Mouse (Mus musculus): Measurements from ENCODE around the gene Sv2c. TPM values are rescaled to one million over a fixed set of nuclear protein-coding genes. Genes with fewer than 3 reads are reported as not detected.
A peak's percentile ranks its signal among the peaks of the same experiment; 100 is the strongest.
"Not testable (repeated sequence)": the region's sequence is repeated elsewhere in the genome, so short reads cannot be mapped to it uniquely, and the experiment has no call there.

The Sv2c gene
- total RNA-seq, 1 experiment from 2014 or later: 1.4 TPM

DNA sequence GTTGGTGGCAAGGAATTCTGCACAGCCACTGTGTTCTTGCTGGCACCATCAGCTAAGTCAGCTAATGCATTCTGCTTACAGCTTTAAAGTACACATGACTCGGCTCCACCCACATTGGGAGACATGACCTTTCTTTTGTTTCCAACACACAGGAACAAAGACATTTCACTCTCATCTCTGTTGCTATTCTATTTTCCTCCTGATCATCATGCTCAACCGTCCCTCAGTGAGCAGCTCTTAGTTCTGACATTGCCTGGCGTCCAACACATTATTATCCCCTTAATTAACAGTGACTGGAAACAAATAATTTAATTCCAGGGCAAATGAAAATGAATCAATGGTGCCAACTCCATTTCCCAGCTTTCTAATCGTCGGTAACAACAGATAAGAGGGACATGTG lies 87.0 kb downstream of the Sv2c start:
- DNase-seq: no peak

DNA sequence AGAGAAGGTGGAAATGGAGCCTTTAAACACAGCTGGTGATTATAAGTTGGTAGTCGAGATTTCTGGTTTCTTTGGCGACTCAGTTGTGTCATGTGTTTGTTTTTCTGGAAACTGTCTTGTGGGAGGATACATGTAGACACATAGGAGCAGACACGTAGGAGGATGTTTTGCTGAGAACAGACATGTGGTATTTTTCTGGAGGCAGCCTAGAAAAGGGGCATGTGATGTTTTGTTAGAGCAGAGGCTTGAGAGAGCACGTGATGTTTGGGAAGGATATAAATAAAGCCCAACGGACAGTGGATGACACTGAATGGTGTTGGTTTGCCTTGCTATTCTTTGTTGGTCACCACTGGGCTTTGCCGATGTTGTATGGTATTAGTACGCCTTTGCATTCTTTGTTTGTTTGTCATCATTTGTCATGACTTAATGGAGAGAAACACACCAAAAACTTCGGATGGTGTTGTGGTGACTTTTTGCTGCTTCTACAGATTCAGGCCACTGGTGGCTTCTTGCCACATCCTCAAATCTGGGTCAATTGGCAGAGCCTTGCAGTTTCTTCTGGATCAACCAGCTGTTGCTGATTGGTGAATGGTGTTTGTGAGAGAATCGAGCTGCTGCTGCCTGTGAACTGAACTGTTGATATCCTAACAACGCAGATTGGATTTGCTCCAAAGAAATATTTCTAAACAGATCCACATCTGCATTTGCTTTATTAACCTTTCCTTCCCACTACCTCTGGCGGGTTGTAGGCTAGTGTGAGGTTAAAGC lies 91.9 kb downstream of the Sv2c start:
- DNase-seq: no peak

DNA sequence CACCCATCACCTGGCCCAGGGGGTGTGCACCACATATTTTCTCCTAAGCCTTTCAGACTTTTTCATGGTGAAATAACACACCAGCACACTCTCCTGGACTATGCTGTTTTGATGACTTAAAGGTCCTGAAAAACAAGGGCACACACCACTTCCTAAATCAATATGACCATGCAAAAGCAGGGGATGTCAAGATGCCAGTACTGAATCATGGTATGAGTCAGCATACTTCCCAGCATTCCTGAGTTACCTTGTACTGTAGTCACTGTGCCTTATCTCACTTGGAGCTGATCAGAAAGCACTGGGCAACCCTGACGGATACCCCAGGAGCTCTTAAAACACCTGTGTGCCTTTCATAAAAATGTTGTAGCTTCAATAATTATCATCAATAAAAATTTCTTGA lies 92.8 kb downstream of the Sv2c start:
- DNase-seq: no peak

DNA sequence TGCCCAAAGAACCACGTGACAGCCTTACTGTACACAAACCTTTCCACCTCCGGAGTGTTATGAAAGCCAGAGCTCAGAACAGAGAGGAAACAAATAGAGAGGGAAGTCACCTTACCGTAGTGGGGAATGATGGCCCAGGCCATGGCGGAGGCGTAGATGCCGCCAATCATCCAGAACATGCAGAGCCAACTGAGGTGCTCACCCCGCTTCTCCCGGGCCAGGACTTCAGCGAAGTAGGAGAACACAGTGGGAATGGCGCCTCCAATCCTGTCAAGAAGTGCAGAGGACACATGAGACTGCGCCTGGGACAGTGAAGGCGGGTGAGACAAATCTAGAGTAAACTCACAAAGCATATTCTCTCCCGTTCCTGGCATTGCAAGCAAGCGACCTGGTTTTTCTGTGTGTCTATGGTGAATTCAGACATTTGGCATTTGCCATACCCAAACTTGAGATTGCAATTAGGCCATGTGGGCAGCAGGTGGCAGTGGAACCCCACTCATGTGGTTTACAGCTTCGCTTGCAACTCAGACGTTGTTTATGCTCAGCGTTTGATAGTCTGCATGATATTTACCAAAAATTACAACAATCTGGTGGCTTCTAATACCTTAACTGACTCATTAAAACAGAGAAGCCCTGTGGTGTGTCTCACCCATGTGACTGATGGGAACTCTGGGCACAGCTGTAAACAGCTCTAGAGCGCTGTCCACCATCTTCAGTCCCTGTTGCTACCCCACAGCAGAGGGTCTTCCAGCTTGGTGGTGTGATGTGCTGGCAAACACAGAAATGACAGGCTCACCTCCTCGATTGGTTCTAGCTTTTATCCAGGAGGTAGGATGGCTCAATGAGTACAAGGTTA lies 101.8 kb downstream of the Sv2c start:
- DNase-seq: peak; percentile 63

DNA sequence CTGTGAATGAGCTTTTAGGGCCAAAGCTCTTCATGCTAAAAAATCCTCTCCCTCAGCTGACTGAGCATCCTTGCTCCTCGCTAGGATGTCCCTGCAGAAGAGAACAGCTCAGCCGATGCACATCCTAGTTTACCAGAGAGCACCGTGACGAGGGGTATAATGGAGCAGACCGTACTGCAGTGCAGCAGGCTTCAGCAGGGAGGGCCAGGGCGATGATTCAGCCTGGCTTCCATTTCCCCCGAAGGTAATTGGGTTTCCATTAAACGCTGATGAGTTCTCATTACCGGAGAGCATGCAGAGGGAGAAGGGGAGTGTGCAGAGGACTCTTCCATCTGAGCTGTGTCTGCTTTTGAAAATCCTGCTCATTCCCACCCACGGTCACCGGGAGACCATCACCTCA lies 108.5 kb downstream of the Sv2c start:
- DNase-seq: no peak

DNA sequence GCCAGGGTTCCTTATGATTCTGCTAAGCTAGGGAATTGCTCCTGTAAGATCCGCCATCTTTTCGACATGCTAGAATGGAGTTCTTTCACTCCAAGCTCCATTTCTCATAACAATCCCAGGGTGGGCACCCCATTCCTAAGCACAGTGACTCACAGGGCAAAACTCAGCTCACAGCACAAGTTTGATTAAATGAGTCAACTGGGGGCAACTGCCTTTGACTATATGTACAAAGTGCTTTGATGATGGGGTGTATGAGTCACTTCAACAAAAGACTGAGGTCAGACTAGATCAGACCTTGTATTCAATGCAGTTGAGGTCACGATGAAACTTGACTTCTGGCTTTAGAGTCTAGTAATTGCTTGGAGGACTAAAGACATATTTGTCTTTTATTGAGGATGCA lies 116.9 kb downstream of the Sv2c start:
- DNase-seq: no peak

DNA sequence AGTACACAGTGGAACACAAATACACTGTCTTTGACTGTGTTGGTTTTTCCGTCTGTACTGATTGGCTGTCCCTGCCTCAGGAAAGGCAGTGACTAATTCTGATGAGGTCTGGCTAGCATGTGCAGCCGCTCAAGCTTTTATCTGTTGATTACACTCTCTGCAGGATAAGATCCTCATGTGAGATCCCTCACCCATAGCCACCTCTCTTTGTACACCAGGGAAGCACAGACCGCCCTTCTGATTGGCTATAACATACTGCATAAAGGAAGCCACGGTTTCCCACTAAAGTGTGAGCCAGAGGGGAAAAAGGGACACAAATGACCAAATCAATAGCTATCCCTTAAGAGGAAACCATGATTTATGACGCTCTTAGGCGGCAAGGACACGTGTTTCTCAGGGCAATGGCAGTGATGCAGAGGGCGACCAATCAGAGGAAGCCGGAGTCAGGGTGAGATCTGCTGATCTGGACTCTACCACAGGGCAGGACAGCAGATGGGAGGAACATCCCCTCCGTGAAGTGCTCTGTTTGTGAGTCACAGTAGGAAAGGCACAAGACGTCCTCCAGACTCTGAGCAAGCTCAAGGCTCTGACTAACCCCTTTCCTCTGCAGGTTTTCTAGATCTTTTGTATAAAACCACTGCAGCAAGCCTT lies 121.4 kb downstream of the Sv2c start:
- DNase-seq: peak; percentile 48

DNA sequence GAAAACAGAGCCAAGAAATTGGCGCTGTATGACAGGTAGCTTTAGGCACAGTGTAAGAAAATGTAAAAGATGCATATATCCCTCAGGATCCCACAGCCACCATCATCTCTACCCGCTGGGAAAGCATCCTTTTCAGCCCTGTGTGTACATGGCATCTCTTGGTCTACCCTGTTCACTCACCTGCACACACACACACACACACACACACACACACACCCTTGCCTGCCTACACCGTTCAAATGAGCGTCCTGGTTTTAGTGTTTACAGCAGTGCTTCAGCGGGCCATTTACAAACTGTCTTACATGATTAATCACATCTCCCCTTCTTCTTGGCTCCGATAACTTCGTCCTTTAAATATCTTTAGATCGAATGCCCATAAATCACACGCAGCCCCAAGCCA lies 123.4 kb downstream of the Sv2c start:
- no peak for DNase-seq

DNA sequence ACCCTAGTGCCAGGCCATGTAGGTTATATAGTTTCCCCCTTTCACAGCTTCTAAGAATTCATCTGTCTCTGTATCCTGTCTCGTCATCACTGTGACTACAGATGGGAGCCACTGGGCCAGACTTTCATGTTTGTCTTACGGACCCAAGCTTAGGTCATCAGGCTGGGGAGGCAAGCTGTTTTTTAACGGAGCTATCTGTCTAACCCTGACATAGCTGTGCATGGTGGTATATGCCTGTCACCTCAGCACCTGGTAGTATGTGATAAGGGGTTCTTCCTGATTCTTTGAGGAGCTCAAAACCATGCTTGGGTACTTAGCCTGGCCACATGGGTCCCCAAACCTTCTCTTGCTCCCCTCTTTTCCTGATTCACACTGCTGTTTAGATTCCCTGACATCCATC lies 124.2 kb downstream of the Sv2c start:
- no peak for DNase-seq

DNA sequence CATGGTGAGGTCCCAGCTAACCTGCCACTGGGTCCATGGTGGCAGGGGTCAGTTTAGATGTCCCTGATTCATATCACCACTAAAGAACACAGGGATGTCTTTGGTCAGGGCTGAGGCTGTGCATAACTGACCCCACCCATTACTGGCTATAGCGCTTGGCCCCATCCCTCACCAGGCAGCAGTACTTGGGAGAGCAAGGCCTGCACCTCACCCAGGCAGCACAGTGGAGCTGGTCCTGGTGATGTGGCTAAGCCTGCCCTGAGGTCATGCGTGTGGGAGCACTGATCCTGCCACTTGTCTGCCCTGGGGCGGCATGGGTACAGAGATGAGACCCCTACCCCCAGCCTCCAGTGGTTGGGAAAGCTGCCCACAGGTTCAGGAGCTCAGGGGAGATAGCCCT lies 128.8 kb downstream of the Sv2c start:
- DNase-seq: no peak

DNA sequence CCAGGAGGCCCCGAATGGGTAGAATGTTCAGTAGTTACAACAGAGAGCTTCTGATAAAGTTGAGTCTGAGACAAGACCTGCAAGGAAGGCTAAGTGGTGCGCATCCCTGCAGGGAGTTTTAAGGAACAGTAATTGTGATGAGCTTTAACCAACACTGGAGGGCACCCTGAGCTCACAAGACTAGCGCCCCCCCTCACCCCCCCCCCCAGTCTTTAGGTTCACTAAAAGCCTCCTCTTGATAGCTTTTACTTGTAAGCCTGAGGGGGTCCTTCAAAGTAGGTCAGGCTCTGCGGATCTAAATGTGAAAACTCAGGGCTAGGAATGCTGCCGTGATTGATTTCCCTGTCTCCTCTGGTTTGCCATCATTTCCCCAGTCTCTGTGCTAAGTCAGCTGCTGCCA lies 129.9 kb downstream of the Sv2c start:
- DNase-seq: no peak

DNA sequence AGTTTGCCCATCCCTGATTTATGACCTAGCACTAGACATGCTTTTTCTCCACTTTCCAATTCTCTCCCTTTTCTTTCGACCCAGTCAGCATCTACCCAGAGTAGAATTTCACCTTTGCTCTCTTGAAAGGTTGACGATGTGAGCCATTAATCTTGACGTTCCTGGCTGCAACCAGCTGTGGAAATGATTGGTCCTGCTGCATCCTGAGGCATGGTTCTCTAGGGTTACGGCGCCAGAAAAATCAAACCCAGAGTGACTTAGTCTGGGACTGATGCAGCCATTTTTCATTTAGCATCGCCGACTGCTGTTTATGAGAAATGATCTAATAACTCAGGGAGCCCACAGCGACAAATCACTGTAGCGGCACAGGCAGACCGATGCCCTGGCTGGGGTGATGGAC lies 133.0 kb downstream of the Sv2c start:
- DNase-seq: no peak

DNA sequence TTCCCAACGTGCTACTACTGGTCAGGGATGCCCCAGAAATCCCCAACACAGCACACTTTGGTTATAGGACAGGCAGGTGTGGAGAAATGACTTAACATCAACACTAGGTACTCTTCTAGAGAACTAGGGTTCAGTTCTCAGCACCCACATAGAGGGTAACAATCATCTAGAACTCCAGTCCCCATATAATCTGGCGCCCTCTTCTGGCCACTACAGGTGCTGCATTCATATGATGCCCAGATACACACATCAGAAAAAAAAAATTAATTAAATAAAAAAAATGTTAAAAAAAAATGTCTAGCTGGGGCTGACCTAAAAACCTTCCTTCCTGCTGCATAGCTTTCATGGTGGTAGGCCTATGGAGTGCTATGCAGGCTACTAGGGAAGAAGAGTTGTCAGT lies 135.1 kb downstream of the Sv2c start:
- DNase-seq: no peak

DNA sequence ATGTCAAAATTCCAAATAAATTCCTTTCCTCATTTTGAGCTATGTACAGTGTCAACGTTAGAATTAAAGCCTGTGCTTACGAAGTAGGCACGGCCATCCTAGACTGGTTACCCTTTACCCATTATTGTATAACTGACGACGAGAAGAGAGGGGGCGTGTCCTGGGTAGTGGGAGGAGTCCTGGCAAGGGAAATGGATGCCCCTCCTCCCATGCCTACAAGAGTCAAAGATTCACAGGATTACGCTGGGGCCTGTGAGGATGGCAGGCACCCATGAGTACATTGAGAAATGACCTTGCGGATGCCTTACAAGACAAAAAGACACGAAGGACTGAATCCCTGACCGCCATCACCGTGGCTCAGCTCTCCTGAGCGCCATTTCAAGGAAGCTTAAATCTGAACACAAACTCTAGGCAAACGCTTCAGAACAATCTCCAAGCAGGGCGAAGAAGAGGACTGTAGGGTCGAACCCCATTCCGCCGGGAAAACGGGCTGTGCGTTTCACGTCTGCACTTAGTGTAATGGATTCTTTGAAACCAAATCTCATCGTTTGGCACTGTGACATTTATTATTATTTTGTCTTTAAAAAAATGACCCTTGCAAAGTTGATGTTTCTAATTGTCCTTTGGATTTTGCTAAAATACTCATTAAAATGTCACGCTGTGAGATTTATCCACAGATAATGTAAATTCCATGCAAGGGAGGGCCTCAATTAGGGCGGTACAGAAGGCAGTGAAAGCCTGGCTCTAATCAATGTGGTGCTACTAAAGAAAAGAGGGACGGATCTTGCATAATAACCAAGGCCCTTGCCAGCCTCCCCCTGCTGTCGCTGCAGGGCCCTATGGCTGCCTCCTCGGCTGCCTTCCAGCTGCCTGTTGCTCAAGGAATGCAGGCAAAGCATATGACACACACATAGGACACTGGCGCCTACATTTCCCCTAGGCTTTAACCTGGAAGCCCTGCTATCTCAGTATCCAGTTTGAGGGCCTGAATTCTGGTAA lies 137.4 kb downstream of the Sv2c start:
- DNase-seq: peak; percentile 40

DNA sequence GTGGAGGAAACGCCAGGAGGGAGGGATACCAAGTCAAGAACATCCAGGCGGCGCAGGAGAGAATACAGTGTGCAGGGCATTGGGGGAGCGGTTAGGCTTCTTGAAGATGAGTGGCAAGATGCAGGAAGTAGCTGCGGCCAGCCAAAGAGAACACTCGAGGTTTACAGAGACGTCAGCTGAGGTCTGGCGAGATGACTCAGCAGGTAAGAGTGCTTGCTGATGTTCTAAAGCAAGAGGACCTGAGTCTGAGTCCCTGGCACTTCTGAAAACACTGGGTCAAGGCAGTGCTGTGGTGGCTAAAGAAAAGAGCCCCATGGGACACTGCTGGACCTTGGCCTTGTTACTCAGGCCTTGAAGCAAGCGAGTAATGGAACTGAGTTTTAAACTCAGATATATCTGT lies 144.2 kb downstream of the Sv2c start:
- DNase-seq: no peak

DNA sequence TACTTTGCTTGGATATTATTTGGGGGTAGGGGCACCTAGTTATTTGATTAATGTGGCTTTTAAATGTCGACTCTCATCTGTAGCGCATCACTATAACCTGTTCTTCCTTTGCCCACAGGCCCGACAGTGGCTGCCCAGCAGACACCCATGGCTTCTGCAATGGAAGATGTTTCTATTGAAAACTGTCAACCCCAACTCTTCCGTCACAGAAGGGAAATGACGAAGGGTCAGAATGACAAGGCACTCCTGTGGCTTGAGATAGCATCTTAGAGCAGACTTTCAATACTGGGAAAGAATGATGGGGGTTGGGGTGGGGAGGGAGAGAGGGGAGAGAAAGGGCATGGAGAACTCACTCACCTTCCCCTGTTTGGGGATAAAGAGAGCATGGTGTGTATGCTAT lies 145.2 kb downstream of the Sv2c start:
- no peak for DNase-seq

DNA sequence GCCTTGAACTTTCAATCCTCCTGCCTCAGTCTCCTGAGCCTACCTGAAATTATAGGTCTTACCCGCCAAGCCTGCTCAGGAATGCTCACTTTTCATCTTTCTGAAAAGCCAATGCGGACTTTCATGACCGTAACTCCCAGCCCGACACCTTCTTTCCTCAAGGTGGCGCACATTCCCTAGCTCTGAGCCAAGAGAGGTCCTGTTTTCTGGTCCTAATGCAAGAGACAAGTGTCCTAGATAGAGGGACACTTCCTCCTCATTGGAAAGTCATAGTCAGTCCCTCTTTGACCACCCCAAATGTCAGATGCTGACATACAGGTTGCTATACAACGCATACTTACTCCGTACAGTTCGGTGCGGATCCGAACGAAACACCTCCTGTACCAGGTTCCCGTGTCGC lies 146.0 kb downstream of the Sv2c start:
- DNase-seq: peak; percentile 15

DNA sequence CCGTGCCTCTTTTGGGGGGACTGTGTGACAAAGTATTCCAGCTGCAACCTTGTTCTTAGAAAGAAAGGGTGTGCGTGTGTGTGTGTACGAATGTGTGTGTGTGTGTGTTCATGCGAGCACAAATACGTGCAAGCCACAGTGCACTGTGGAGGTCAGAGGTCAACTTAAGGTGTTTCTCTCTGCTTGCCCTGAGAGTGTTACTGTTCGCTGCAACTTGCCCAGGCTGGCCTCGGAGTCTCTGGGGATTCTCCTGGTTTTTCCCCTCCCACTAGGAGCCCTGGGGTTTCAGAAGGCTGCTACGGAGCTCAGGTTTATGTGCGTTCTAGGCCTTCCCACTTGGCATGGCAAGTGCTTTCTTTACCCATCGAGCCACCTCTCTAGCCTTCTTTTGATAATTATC lies 157.2 kb downstream of the Sv2c start:
- no peak for DNase-seq

DNA sequence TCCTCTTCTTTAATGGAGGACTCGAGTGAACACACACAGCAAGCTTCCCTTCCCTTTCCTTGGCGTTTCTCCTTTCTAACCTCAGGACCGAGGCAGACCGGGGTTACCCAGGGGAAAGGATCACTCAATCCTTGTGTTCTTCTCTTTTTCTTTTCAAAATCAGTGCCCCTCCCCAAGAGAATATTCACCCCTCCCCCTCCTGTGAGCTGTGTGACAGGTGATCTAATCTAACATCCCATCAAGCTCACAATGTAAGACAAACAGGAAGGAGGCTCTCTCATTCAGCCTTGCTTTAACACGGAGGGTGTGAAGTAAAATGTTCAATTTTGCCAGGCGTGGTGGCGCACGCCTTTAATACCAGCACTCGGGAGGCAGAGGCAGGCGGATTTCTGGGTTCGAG lies 158.3 kb downstream of the Sv2c start:
- no peak for DNase-seq

DNA sequence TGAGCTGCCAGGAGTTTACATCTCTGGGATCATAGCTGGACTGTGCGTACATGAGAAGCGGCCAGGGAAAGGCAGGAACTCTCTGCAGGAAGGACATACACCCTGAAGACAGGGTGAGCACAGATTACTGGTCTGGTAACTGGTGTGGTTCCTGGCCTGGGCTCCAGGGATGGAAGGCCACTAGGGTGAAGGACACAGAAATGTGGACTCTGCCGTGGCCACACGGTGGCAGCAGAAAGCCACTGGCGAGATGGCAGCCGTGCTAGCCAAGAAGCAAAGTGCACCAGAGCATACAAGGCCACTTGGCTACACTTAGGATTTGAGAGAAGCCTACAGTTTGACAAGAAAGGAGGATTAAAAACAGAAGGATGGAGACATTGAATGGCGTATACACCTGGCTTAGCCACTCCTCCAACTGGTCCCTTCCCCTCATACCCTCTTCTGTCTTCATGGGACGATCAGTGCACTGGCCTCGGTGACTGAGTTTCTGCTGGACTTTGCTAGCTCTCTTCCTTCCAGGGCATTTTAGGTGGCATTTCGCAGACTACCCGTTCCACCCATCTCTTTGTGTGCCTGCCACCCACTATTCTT lies 158.9 kb downstream of the Sv2c start:
- DNase-seq: peak; percentile 80

DNA sequence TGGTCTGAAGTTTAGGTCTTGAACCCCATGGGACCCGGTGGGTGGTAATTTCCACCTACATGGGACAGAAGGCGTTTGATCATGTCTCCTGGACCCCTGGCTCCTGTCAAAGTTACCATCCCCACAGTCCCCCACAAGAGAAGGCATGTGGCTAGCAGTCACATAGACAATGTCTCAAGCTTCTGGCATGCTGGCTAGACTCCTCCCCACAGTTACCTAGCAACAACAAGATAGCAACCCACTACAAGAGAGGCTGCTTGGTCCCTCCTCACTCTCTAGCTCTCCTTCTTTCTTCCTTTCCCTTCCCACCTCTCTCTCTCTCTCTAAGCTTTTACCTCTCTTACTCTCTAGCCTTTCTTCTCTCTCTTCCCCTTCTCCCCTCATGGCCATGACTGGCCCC lies 164.3 kb downstream of the Sv2c start:
- not testable (repeated sequence) for DNase-seq

DNA sequence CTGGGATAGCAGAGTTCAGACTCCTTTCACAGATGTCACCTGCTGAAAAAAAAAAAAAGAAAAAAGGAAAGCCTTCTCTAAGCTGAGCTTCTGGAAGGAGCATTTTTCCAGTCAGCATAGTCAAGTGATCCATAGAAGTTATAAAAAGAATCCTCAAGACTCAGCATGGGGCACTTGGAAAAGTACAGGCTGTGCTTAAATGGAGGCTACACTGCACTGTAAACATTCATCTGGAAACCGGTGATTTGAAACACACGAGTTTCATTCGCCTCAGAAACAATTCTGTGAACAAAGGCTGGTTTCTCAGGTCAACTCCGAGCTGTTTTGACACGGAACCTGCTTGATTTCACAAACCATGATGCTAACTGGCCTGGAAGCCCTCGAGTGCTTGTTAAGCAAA lies 165.6 kb downstream of the Sv2c start:
- DNase-seq: no peak
